Mouse (Mus musculus) E14TG2a.4 (cell line): ENCODE data around the gene C1qtnf1.

Experiments used
- CTCF ChIP-seq: conservative IDR thresholded peaks from 2 replicates; pipeline ENCODE4 v1.5.1; 2014; ENCODE audit warnings: low read length
- NANOG ChIP-seq: IDR thresholded peaks from 2 replicates; pipeline ENCODE4 v1.6.1; 2014; ENCODE audit warnings: borderline replicate concordance, low read length, mixed read lengths
- POU5F1 ChIP-seq: IDR thresholded peaks from 2 replicates; pipeline ENCODE4 v1.6.1; 2014; ENCODE audit warnings: low read length, borderline replicate concordance

DNA sequence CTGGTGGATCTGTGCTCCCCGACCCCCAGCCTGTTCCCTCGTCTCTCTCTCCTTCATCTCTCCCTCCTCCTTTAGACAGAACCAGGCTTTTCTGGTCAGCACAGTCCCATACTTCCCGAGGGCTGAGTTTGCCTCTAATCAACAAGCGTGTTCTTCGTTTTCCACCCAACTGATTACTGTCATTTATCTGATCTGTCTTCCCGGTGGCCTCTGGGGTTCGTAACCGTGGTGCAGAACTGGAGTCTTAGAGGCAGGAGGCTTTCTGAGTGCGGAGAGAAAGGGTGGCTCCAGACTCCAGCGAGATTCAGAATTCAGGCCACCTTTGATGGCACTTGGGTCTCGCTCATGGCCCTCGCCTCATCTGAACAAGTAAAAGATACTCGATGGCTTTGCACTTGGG lies 6.1 kb downstream of the C1qtnf1 start:
- TF ChIP-seq POU5F1 (no peak), CTCF (no peak), NANOG (no peak)
